Mouse (Mus musculus) thymus, postnatal 36 days (tissue): ENCODE data around the gene Ddx49.
A peak's percentile ranks its signal among the peaks of the same experiment; 100 is the strongest.

Experiments used
- DNase-seq, 2 experiments: peaks; one replicate each; pipeline ENCODE4 v3.0.0; 2022; ENCODE audit warnings: mixed read lengths in 2 of 2

The Ddx49 gene

DNA sequence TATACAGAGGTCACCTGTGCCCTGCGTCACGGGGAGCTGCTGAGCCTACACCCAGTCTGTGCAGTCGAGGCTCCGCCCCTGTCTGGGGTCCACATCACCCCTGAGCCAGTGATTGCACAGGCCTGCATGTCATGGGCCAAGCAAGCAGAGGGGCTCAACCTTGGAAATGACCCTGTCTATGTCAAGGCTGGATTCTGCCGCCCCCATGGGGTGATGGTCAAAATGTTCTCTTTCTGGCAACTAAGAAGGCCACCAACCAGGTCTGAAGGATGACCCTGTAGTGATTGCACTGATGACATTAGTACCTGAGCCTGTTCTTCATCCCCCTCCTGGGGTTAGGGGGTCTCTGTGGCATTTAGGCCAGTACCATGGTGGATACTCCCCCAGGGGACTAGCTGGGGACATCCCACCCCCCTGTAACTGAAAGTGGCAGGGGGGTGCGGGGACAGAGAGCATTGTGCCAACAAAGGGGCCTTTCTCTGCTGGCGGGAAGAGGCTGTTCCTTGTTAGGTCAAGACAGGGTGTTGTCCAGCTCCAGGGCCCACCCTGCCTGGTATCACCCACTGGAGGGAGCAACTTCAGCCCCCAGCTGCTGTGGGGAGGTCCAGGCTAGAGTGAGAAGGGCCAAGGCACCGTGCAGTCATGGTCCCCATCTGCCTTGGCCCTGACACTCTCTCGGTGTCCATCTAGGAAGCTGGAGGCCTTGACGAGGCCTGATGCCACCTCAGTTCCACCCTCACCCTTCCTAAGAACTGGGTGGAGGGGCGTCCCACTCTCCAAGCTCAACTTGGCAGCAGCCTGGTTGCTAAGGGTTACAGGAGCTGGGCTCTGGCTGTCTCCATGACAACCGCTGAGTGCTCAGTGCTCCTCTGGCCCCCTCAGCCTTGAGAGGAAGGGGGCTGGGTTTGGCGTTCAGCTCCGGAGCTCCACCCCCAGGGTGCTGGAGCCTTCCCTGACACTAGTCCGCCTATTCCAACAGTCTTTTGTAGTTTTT, 14.5 kb upstream of the Ddx49 start:
- no peak for DNase-seq

DNA sequence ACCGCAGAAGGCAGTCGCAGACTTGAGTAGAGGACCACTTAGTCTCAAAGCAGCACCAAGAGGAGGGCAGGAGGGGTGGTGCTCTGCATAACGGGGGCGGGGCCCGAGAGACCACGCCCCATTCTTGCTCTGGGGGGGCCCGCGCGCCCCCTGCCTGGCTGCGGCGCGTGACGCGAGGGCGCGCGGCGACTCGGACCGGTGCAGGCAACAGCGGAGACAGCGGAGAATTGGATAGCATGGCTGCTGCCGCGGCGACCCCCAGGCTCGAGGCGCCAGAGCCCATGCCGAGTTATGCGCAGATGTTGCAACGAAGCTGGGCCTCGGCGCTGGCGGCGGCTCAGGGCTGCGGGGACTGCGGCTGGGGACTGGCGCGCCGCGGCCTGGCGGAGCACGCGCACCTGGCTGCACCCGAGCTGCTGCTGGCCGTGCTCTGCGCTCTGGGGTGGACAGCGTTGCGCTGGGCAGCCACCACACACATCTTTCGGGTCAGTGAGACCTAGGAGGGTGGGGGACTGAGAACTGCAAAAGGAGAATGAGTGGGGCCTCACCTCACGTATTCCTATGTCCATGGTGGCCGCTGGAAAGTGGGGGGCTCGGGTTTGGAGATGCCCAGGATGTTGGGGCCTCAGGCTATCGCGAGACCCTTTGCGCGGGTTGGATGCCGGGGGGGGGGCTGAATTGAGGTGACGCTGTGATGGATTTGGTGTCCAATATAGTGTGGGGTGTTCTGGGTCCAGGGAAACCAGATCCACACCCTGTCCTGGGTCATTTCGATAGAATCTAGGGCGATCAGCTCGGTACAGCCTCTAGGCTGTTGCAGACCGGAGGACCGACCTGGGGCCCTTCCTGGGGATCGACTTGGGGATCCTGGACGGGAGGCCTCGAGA, 13.6 kb upstream of the Ddx49 start, which contains the start of gene Cers1:
TSS of gene Cers1 (plus strand) at position 152 of the 887 bp plus-strand sequence.
- peak; percentile 59 to 64 for DNase-seq

DNA sequence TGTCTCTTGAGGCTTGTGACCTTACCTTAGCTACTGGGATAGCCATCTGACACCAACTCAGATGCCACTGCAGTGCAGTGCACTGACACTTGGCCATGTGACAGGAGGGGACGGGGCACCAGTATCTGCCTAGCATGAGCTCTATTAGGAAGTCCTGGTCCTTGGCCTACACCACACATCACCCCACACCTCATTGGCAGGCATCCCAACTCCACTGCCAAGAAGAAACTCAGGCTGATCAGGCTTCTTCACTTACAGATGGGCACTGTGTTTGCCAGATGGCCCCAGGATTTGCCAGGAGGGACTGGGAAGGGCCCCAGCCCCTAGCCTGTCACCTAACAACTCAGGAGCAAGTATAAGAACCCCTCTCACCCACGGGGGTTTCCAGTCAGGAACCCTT, 11.1 kb upstream of the Ddx49 start:
- no peak for DNase-seq

DNA sequence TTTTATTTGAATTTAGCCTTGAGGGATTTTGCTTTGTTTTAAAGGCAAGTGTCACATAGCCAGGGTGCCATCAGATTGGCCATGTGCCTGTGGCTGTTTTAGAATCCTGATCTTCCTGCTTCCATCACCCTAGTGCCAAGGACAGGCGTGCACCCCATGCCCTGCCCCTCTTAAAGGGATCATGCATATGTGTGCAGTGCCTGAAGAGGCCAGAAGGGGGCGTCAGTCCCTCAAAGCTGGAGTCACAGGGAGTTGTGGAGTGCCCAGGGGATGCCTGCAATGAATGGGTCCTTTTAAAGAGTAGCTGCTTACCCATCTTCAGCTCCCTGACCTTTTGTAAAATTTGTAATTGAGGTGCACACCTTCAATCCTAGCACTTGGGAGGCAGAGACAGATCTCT, 7.0 kb upstream of the Ddx49 start:
- DNase-seq: peak in 1 of 2 experiments; percentile 23

DNA sequence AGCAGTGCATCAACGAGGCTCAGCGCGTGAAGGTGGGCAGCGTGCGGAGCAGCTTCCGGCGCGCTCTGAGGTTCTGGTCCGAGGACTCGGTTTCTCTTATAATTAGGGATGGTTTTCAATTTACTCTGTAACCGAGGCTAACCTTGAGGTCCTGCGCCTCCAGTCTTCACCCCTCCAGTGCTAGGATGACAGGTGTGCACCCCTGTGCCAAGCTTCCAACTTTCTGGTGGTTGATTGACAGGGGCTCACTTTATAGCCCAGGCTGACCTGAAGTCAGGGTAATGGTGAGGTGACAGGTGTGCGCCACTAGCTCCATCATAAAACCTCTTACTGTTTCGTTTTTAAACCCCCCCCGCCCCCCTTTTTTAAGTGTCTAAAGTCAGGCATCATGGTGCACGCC, 612 bp upstream of the Ddx49 start:
- DNase-seq: no peak

DNA sequence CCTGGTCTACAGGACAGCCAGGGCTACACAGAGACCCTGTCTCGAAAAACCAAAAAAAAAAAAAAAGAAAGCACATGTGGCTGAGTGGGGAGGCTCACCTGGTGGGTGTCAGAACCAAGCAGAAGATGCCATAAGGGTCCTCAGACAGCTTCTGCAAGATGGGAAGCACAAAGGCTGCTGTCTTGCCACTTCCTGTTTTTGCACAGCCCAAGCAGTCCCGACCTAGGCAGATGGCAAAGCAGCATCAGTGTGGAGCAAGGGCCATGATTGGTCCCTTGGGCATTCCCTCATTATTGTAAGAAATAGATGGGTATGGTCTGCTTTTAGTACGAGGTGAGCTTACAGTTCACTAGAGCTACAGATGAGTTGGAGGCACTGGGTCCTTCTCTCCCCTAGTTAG, 1.4 kb downstream of the Ddx49 start:
- DNase-seq: no peak

DNA sequence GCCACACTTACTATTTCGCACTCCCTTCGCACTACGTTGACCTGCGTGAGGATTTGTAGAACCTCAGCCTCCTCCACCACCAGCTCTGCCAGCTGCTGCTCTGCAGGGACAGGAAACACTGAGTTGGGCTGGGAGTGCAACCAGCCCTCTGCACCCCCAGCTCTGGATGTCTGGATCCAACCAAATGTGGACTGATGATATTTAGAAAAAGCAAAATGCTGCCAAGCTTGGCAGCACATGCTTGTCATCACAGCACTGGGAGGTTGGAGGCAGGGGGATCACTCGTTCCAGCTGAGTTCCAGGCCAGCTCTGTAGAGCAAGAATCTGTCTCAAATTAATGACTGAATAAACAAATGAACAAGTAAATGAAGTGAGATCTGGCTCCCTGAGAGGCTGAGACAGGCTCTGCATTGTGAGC, 8.3 kb downstream of the Ddx49 start:
- no peak for DNase-seq

DNA sequence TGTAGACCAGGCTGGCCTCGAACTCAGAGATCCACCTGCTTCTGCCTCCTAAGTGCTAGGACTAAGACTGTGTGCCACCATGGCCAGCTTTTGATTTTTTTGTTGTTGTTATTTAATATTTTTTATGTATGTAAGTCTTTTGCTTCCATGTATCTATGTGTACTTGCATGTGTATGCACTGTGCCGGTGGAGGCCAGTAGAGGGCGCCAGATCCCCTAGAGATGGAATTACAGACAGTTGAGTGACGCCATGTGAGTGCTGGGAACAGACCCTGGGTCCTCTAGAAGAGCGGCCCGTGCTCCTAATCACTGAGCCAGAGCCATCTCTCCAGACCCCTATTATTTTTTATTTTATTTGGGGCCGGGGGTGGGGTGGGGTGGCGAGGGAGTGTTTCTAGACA, 15.6 kb downstream of the Ddx49 start:
- DNase-seq: peak in 1 of 2 experiments; percentile 20

DNA sequence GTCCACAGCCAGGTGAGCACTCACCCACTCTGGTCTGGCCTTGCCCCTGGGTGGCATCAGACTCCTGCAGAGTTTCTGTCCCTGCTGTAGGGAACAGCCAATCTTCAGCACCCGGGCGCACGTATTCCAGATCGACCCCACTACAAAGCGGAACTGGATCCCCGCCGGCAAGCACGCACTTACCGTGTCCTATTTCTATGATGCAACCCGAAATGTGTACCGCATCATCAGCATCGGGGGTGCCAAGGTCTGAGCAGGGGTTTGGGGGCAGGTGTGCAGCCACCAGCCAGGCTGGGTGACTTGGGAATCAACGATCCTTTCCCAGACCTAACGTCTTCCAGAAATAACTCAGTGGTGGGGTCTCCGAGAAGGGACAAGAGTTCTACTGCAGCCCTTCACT, 17.0 kb downstream of the Ddx49 start:
- no peak for DNase-seq

DNA sequence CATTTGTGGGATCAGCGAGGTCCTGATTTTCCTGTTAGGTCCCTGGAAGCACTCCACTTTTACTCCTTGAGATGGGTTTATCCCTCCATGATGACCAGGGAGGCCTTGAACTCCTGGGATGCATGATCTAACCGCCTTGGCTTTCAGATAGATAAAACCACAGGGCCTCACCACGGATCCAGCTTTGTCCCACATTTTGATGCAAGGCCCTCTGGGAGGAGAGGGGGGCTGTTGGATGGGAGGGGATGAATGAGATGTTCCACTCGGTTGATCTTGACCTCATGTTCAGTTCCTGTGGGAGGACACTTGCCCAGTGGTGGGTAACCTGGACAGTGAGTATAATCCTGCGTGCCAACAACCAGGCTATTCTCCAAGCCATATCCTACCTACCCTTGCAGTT, 17.9 kb downstream of the Ddx49 start:
- DNase-seq: no peak

DNA sequence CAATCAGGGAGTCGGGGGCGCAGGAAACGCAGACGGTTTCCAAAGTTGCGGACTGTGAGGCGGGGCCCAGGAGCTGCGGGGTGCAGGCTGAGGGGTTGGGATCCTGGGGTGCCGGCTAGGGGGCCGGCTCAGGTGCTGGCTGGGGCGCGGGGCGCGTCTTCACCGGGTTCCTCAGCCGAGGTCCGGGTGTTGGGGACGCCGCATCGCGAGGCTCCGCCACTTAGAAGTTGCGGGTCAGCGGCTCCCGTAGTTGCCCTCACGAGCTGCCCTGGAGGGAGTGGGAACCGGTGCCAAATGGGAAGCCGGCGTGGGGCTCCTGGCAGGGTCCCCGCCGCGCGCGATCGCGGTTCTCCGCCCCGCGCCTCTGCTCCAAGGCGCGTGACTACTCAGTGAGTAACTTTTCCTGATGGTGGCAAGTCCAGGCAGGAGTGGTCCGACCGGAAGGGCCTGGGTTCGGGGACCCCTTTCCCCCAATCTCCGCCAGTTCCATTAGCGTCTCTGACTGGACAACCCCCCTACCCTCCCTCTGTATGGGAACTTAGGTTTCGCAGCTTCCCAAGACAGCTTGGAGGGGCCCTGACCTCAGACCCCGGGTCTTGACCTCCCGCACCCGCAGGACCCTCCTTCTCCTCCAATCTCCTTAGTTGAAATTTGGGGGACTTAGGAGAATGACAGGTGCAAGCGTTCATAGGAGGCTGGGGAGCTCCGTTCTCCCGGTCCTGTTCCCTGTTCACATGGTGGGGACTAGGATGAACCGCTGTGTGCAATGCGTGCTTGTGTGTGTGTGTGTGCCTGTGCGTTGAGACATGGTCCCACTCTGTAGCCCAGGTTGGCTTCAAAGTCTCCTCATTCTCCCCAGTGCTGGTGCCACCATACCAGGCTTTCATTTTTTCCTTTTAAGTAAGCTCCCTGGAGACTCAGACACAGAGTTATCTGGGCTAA, 18.9 kb downstream of the Ddx49 start:
- DNase-seq: peak in 1 of 2 experiments; percentile 7

DNA sequence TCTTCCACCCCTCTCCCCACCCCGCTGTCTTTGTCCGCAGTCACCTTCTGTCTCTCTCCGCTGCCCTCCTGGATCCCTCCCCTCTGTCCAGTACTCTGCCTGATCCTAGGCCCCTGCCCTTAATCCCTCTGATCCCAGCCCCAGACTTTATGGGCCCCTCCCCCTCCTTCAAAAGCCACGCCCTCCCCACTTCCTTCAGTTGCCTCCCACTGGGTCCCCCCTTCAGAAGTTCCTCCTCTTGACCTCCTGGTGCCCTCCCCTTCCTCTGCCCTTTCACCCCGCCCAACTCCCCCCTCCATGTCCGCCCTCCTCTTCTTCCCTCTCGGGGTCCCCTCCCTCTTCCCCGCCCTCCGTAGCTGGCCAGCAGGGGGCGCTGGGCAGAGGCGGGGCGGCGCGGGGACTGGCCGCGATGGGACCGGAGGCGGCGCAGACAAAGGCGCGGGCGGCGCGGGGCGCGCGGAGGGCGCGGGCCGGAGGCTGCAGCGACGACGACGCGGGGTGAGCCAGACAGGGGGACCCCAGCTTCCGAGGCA, 19.6 kb downstream of the Ddx49 start, which contains the start of gene Homer3:
TSS of gene Homer3 (plus strand) at position 225 of the 533 bp plus-strand sequence.
- peak; percentile 93 to 95 for DNase-seq

DNA sequence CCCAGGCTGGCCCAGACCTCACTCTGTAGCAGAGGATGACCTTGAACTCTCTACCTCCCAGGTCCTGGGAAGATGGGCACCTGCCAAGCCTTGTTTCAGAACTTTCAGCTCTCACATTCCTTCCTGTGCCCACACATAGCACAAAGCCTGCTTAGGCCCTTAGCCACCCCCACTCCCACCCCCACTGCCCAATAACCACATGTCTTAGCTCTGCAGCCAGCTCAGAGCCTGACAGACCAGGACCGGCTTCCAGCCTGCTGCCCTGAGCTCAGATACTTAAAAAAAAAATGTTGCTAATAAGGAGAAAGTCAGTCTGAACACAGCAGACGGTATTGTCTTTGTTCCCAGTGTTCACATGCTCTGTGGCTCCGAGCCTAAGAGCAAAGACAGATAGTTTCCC, 21.3 kb downstream of the Ddx49 start:
- no peak for DNase-seq

DNA sequence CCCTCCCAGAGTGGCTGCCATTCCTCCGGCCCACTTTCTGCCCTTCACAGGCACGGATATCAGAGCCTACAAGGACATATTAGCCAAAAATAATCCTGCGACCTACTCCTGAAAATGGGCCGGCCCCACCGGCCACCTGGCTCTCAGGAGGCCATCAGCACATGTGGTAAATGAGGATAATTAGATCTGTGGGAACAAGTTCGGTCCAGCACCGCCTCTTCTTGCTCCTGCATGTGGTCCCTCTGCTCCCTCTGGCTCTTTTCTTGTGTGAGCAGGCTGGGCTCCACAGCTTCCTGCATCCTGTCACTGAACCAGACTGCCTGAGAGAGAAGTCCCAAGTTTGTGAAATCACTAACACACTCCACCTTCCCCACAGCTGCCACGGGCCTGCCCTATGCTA, 23.0 kb downstream of the Ddx49 start:
- no peak for DNase-seq

DNA sequence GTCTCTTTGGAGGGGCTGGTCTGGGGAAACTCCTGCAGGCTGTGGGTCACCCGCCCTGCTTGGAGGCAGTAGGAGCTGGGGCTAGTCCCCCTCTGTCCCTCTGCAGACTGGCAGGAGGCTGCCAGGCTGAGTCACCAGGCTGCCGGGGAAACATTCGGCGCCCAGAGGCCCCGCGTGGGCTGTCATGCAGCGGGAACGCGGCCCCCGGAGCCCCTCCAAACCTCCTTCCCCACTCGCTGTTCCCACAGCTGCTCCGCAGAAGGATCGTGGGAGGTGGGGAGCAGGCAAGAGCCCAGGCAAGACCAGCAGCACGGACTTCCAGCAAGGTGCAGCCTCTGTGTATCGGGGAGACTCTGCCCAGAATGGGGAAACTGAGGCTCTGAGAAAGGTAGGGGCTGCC, 24.1 kb downstream of the Ddx49 start:
- DNase-seq: no peak

DNA sequence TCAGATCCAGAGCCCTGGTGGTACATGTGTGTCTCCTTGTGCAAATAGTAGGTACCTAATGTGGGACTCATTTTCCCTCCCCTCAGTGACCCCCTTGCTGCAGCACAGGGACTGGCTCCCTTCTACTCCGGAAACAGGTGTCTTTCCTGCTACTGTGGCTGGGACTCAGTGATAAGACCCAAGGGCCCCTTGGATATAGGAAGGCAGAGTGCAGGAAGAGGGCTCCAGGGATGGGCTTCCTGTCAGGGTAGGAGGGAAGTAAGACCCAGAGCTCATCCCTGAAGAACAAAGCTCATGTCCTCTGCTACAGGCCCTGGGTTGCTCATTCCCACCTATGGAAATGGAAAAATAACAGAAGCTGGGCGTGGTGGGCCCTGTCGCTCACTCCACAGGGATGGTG, 25.8 kb downstream of the Ddx49 start:
- no peak for DNase-seq

DNA sequence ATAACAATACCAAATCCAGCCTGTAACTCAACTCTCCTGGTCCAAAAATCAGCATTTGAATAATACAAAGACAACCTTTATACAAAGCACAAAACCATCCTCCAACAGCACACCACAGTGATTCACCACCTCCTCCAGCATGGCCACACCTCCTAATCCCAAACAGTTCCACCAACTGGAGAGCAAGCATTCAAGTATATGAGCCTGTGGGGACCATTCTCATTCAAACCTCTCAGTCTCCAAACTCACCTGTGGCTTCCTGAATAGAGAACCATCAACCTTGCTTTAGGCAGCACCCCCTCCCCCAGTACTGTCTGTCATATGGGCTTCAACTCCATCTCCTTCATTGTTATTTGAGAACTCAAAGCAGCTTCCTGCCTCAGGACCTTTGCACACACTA, 27.9 kb downstream of the Ddx49 start:
- DNase-seq: no peak

DNA sequence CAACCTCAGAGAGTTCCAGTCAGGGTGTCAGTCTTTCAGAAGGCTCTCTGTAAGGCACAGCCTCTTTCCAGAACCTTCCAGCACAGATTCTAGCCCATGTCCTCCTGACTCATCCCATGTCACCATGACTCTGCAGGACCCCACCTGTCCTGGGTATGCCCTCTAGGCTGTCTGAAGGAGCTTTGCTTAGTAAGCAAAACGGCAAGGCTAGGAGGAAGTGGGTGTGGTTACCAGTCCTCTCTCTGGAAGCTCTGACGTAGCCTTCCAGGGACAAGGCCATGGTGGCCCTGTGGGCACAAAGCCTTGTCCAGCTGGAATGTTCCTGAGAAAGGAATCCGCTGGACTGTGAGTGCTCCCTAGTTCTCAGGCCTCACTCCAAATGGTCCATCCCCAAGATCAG, 29.3 kb downstream of the Ddx49 start:
- peak in 1 of 2 experiments; percentile 31 for DNase-seq

DNA sequence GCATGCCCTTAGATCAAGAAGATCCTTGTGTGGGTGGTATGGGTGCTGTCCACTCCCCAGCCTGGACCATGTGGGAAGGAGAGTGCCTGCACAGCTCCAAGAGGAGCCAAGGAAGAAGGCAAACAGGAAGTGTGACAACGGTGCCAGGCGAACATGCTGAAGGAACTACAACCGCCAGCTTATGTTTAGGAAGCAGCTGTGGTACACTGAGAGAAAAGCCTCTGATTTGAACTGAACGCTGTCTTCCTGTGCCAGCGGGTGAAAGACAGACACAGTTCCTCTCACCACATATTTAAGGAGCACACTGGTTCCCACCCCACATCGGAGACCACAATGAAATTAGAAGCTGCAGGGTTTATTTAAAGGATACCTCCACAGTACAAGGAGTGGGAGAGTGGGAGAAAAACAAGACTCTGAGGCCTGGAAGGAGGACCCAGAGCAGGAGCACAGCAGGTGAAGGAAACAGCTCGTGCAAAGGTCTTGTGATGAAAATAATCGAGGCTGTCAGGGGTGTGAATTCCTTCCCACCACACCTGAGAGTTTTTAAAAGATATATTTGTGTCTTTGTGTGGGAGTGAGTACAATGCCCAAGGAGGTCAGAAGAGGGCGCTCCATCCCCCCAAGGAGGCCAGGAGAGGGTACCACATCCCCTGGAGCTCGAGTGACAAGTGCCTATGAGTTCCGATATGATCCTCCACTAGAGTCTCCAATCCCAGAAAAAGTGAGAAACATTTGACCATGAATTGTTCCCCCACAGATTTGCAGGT, 33.3 kb downstream of the Ddx49 start:
- DNase-seq: peak; percentile 30 to 35

DNA sequence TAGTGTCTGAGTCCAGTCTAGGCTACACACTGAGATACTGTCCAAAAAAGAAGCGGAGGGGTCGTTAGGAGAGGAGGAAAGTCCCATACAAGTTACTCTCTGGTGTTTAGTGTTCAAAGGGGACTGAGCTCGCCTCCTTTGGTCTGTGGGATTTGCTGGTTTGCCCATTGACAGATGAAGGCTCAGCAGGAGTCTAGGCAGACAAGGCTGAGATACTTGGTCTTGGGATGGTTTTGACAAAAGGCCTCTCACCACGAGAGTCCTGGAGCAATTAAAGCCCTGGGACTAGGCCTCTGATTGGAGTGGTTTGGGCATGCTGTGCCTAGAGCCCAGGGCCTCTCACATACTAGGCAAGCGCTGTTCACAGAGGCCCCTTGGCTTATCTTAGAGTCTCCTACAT, 34.0 kb downstream of the Ddx49 start:
- DNase-seq: no peak

DNA sequence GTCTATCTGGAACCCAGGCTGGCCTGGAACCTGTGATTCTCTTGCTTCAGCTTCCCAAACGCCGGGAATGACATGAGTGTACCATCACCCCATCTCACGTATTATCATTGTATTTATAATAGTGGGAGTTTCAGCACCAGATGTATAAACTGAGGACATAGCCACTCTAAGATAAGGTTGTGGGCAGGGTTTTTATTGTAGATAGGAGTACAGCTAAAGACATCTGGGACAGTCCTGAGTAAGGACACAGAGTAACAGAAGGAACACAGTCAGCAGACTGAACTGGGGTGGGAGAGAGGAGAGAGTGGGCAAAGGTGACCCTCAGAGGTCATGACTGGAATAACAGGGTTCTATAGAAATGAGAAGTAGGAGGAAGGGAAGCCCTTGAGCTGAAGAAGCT, 34.6 kb downstream of the Ddx49 start:
- DNase-seq: no peak
